Mouse (Mus musculus): ENCODE measurements around the gene Ccdc24. TPM values are rescaled to one million over a fixed set of nuclear protein-coding genes. Genes with fewer than 3 reads are reported as not detected.

Ccdc24 gene
- polyA plus RNA-seq (2015; fragmentation: Nextera tagmentation; extraction: Ambion mirVana) = 0.66 and 1.2 TPM in 2 replicates

DNA sequence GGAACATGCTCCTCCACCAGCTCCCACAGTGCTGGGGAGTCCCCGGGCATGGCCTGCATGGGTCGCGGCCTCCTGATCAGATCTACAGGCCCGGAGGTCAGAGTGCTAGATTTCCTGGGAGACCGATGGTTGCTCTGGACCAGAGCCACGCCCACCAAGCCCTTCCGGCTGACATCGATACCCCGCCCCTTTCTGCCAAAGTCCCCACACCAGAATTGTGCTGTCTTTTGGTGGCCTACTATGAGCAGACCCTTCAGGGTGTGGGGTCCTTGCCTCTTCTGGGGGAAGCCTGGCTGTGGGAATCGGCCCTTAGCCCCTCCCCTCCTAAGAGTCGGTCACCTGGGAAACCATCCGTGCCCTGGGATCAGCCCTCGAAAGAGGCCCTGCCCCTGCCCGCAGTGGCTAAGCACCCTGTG, at the start of gene Ccdc24:
Gene Ccdc24 (minus strand): TSS at position 87 of the 416 bp plus-strand sequence.
- Histone ChIP-seq H3K9ac (0 out of 2 replicates have a peak within 1 kb of the TSS, but pooled peaks have one; percentile 8), H3K27me3 (no peaks in the 10 kb centered on the region), H3K4me1 (peaks cover 20% of the 10 kb centered on the region), H3K4me3 (peak within 1 kb of the TSS; percentile 3; the same call in 1 of the 2 replicates), H3K4me2 (peak within 1 kb of the TSS; percentile 36), H3K9me3 (no peaks in the 10 kb centered on the region), H3K27ac (no peak within 1 kb of the TSS), H3K36me3 (peaks cover 41% of the 10 kb centered on the region)
- 7% methylated on average over 14 of the region's 14 CpGs for WGBS
- ATAC-seq (ENCODE audit: insufficient number of reproducible peaks, low FRiP score, low TSS enrichment, low read depth) = no peak

DNA sequence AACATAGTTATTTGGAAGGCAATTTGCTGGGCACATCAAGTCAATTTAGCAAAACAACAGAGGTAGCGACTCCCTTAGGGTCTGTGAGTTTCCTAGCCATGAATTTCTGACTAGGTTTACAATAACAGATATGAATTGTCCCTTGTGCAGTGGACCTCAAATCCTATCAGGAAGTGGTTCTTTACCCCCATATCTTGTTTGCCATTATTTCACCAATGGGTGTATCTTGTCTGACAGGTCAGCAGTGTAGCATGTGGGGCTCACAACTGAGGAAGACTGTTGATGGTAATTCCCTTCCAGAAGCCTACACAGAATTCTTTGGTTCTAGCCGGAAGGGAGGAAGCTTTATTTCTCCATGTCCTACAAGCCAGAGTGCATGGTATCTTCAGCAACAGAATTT, 49.0 kb upstream of the Ccdc24 start:
- 90% methylated on average over 2 of the region's 2 CpGs for WGBS
- H3K4me1 ChIP-seq = peaks cover 1% of the 10 kb centered on the region
- H3K36me3 ChIP-seq = no peaks in the 10 kb centered on the region
- no peak overlapping the region for H3K27ac ChIP-seq
- no peak overlapping the region for H3K9ac ChIP-seq
- no peak overlapping the region for H3K4me3 ChIP-seq
- H3K9me3 ChIP-seq = no peaks in the 10 kb centered on the region
- H3K27me3 ChIP-seq = peaks cover 16% of the 10 kb centered on the region
- H3K4me2 ChIP-seq = no peak overlapping the region
- ATAC-seq (ENCODE audit: insufficient number of reproducible peaks, low FRiP score, low TSS enrichment, low read depth) = no peak

GRCm38 (mm10) chr4:117918762-117919161, 46.4 kb upstream of the Ccdc24 start:
- 81% methylated on average over 5 of the region's 5 CpGs for WGBS
- H3K4me1 ChIP-seq = peaks cover 11% of the 10 kb centered on the region
- H3K27ac ChIP-seq = no peak overlapping the region
- H3K36me3 ChIP-seq = no peaks in the 10 kb centered on the region
- no peaks in the 10 kb centered on the region for H3K27me3 ChIP-seq
- no peak for ATAC-seq (ENCODE audit: insufficient number of reproducible peaks, low FRiP score, low TSS enrichment, low read depth)
- H3K9ac ChIP-seq = no peak overlapping the region
- H3K4me3 ChIP-seq = no peak overlapping the region
- no peaks in the 10 kb centered on the region for H3K9me3 ChIP-seq
- H3K4me2 ChIP-seq = no peak overlapping the region

- Histone ChIP-seq H3K27me3 (no peaks in the 10 kb centered on the region), H3K27ac (no peak overlapping the region), H3K4me3 (no peak overlapping the region), H3K9me3 (no peaks in the 10 kb centered on the region), H3K4me1 (peaks cover 16% of the 10 kb centered on the region), H3K9ac (no peak overlapping the region), H3K36me3 (no peaks in the 10 kb centered on the region), H3K4me2 (no peak overlapping the region)
- ATAC-seq (ENCODE audit: insufficient number of reproducible peaks, low FRiP score, low TSS enrichment, low read depth) = no peak
- WGBS = 63% methylated on average over 3 of the region's 3 CpGs
These were observed 45.9 kb upstream of the Ccdc24 start for GRCm38 (mm10) chr4:117918261-117918660.

DNA sequence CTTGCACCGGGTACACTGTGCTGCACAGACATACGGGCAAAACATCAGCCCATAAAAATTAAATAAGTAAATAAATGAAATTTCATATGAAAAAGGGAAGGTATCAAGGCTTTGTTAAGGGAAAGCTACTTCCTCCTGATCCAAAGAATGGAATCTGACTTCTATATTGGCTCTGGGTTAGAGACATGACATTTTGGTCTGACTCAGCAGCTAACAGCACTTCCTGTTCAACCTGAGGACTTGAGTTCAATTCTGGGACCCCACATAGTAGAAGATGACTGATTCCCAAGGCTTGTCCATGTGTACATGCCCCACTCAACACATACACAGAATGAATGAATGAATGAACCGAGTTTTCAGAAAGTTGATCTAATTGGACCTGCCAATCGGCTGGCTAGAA, 45.5 kb upstream of the Ccdc24 start:
- Histone ChIP-seq H3K4me2 (no peak overlapping the region), H3K9me3 (no peaks in the 10 kb centered on the region), H3K4me3 (no peak overlapping the region), H3K4me1 (peaks cover 20% of the 10 kb centered on the region), H3K27me3 (no peaks in the 10 kb centered on the region), H3K36me3 (no peaks in the 10 kb centered on the region), H3K27ac (no peak overlapping the region), H3K9ac (no peak overlapping the region)
- no peak for ATAC-seq (ENCODE audit: insufficient number of reproducible peaks, low FRiP score, low TSS enrichment, low read depth)
- 83% methylated on average over 4 of the region's 4 CpGs for WGBS

DNA sequence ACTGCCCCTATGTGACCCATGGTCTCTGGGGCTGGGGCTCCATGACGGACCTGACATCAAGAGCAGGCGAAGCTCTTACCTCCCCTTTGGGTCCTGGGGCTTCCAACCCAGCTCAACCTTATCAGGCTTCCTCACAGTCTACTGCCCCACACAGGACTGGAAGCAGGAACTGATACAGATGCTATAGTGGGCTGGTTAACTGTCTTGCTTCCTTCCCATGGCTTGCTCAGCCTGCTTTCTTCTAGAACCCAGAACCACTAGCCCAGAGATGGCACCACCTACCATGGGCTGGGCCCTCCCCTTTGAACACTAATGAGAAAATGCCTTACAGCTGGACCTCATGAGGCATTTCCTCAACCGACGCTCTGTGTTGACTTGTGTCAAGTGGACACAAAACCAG, 45.0 kb upstream of the Ccdc24 start:
- H3K27me3 ChIP-seq = no peaks in the 10 kb centered on the region
- no peak overlapping the region for H3K27ac ChIP-seq
- H3K9me3 ChIP-seq = no peaks in the 10 kb centered on the region
- no peak overlapping the region for H3K9ac ChIP-seq
- peaks cover 25% of the 10 kb centered on the region for H3K4me1 ChIP-seq
- no peak overlapping the region for H3K4me3 ChIP-seq
- no peak overlapping the region for H3K4me2 ChIP-seq
- 0 out of 2 replicates have a peak, but pooled peaks cover 2% of the 10 kb centered on the region for H3K36me3 ChIP-seq
- ATAC-seq (ENCODE audit: insufficient number of reproducible peaks, low FRiP score, low TSS enrichment, low read depth) = no peak
- WGBS = 81% methylated on average over 4 of the region's 4 CpGs

- Histone ChIP-seq H3K27me3 (no peaks in the 10 kb centered on the region), H3K4me1 (peaks cover 33% of the 10 kb centered on the region), H3K4me3 (no peak overlapping the region), H3K9ac (no peak overlapping the region), H3K4me2 (no peak overlapping the region), H3K27ac (no peak overlapping the region), H3K9me3 (no peaks in the 10 kb centered on the region), H3K36me3 (peaks cover 12% of the 10 kb centered on the region)
- 75% methylated on average over 5 of the region's 5 CpGs for WGBS
- ATAC-seq (ENCODE audit: insufficient number of reproducible peaks, low FRiP score, low TSS enrichment, low read depth) = no peak
These were observed 44.0 kb upstream of the Ccdc24 start for GRCm38 (mm10) chr4:117916386-117916785.

DNA sequence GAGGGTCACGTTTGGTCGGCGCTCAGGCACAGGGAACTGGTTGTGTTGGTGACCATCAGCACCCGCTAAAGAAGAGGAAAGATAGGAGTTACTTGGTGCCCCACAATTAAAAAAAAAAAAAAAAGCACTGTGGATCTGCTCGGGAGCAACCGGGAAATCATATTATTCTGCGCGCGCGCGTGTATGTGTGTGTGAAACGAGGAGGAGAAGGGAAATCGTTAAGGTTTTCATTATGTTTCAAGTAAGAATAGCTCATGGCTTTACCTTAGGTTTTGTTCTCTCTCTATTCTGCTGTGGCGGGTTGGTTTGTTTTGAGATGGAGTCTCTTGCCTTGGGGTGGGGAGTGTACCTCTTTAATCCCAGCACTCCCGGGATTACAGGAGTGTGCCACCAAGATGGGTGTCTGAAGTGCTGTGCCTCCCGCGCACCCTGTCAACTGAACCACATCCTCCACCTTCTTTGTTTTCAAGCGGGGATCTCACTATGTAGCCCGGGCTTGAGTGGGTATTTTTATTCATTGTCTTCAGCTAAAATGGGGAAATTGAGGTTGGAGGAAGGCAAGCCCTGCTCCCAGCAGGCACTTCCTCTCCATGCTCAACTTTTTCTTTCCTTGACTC, 43.2 kb upstream of the Ccdc24 start:
- Histone ChIP-seq H3K9ac (peak overlapping the region; percentile 79), H3K27ac (peak overlapping the region; percentile 82; the same call in 1 of the 2 replicates), H3K36me3 (peaks cover 18% of the 10 kb centered on the region), H3K4me3 (peak overlapping the region; percentile 64), H3K4me1 (peaks cover 33% of the 10 kb centered on the region), H3K27me3 (no peaks in the 10 kb centered on the region), H3K4me2 (peak overlapping the region; percentile 99), H3K9me3 (no peaks in the 10 kb centered on the region)
- no peak for ATAC-seq (ENCODE audit: insufficient number of reproducible peaks, low FRiP score, low TSS enrichment, low read depth)
- WGBS = 4% methylated on average over 19 of the region's 19 CpGs

DNA sequence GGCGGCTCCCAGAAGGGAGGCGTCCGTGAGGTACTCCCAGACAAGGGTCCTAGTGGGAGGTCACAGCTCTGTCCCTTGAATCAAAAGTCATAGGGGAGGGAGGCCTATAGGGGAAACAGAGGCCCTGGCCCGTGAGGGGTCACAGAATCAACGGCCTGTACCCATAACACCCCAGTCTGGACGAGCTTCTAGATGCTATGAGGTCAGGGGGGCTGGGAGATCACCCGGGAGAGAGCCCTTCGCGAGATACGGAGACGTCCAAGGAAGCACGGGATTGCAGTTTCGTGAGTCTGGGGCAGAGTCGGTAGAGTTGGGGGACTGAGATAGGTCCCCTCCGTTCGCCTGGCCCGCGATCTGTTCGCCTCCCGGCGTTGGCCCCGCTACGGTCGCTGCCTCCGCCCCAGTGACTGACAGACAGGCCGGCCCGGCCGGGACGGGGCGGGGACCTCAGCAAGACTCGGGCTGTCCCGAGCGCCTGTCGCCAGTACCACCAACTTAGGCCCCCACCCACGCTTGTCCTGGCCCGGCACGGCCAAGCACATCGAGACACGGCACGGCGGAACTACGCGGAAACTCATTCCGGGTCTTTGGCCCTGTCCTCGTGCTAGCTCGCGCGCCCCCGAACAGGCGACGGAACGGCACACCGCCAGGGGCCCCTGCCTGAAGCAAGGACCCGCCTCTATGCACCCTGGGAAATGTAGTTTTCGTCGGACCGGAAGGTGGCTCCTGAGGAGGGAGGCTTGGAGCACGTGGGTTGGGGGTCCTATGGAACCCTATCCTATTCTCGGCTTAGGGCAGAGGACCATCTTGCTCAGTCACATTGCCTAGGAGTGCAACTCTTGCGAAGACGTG, 42.5 kb upstream of the Ccdc24 start, which contains the start of gene Ipo13:
Gene Ipo13 (minus strand): TSS at position 409 of the 852 bp plus-strand sequence.
- no peaks in the 10 kb centered on the region for H3K27me3 ChIP-seq
- WGBS = under 1% methylated on average over 61 of the region's 61 CpGs

DNA sequence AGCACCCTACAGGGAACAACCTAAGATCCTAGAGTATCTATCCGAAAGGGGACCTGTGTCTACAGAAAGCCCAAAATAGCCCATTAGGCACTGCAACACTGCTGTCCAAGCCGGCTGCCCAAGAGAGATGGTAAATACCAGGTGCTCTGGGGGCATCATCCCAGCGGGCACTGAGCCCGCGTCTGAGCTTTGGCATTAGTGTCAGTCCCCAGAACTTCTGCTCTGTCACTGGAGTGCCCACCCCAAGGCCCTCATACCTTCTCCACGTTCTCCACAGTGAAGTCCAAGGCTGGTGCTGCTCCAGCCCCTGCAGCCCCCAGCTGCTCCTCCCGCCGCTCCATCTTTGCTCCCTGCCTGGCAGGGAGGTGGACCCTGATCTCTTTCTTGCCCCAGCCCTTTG, 41.7 kb upstream of the Ccdc24 start:
- Histone ChIP-seq H3K9me3 (no peaks in the 10 kb centered on the region), H3K36me3 (peaks cover 18% of the 10 kb centered on the region), H3K4me1 (peaks cover 36% of the 10 kb centered on the region), H3K27me3 (no peaks in the 10 kb centered on the region), H3K9ac (peak overlapping the region; percentile 79), H3K4me3 (peak overlapping the region; percentile 64), H3K27ac (peak overlapping the region; percentile 48; the same call in 1 of the 2 replicates), H3K4me2 (peak overlapping the region; percentile 99)
- WGBS = 19% methylated on average over 8 of the region's 8 CpGs
- no peak; the same call in 1 of the 2 replicates for ATAC-seq (ENCODE audit: insufficient number of reproducible peaks, low FRiP score, low TSS enrichment, low read depth)

More for the DNA sequence above, 42.5 kb upstream of the Ccdc24 start, which contains the start of gene Ipo13:
- Histone ChIP-seq H3K4me3 (peak within 1 kb of the TSS; percentile 64), H3K9me3 (no peaks in the 10 kb centered on the region), H3K4me1 (peaks cover 33% of the 10 kb centered on the region), H3K4me2 (peak within 1 kb of the TSS; percentile 99), H3K36me3 (peaks cover 18% of the 10 kb centered on the region), H3K27ac (peak within 1 kb of the TSS; percentile 82), H3K9ac (peak within 1 kb of the TSS; percentile 79)
- ATAC-seq (ENCODE audit: insufficient number of reproducible peaks, low FRiP score, low TSS enrichment, low read depth) = peak; percentile 93

GRCm38 (mm10) chr4:117913421-117913820, 41.1 kb upstream of the Ccdc24 start:
- peaks cover 38% of the 10 kb centered on the region for H3K4me1 ChIP-seq
- peak overlapping the region; percentile 64 for H3K4me3 ChIP-seq
- ATAC-seq (ENCODE audit: insufficient number of reproducible peaks, low FRiP score, low TSS enrichment, low read depth) = no peak
- H3K9ac ChIP-seq = 0 out of 2 replicates have a peak overlapping the region, but pooled peaks have one; percentile 79
- H3K9me3 ChIP-seq = no peaks in the 10 kb centered on the region
- 61% methylated on average over 3 of the region's 3 CpGs for WGBS
- peak overlapping the region; percentile 99 for H3K4me2 ChIP-seq
- H3K27ac ChIP-seq = no peak overlapping the region
- no peaks in the 10 kb centered on the region for H3K27me3 ChIP-seq
- H3K36me3 ChIP-seq = peaks cover 18% of the 10 kb centered on the region

Data from limb, embryonic 15.5 days (tissue).